Mouse (Mus musculus): ENCODE results near the gene Rbm47.

- TF ChIP-seq POLR2A (IDR thresholded peaks at IDR 0.05; ENCODE audit: extremely low read depth, insufficient read depth, low read length) = peak; percentile 38; the same call in 1 of the 2 replicates
- no peak for TF ChIP-seq CTCF (IDR thresholded peaks at IDR 0.05; ENCODE audit: low read depth, low read length)
Observed at GRCm38 (mm10) chr5:66054394-66054793, 118.5 kb downstream of the Rbm47 start.
